Comparison of ENCODE assay signal across 22 mouse cellular contexts in the genomic region with DNA sequence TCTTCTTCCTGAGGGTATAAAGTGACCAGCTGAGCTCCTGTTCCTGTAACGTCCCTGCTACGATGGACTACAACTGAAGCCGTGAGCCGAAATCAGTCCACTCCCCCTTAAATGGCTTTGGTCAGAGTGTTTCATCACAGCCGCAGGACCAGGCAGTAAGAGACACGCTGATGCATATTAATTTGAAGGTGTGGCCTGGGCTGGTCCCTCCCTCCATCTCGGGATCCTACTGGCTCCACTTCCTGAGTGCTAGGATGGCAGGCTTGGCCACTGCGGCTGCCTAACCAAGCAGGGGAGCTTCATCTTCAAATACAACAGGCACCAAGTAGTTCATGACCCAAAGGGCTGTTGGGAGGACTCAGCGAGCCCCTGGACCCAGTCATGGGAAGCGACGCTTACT.
DNase-seq lines count a peak whose midpoint lies in the region; ATAC-seq and TF ChIP-seq lines count a peak whose summit lies in the region.
"Had no signal": no experiment of that assay in that cellular context is flagged by ENCODE, and none has a peak within 500 bp of the region (broad histone marks: within the 10 kb centered on the region; RNA-seq: fewer than 3 reads in every experiment).

No protein-coding gene starts in this region.

- H3K4me1 ChIP-seq in forebrain, embryonic 13.5 days, result peaks cover 3% of the 10 kb centered on the region; the same call in 1 of the 2 replicates
- H3K4me1 ChIP-seq in forebrain, postnatal 0 days (ENCODE audit: insufficient read depth), result no peaks in the 10 kb centered on the region
- H3K4me1 ChIP-seq in lung, embryonic 14.5 days (ENCODE audit: insufficient read depth), result no peaks in the 10 kb centered on the region
- H3K4me1 ChIP-seq in limb, embryonic 10.5 days, result peaks cover 11% of the 10 kb centered on the region; the same call in 1 of the 2 replicates
- no peaks in the 10 kb centered on the region for H3K4me1 ChIP-seq in stomach, postnatal 0 days (replicated peaks; ENCODE audit: control insufficient read depth, insufficient read depth)
- H3K4me1 ChIP-seq: intestine, embryonic 15.5 days; limb, embryonic 15.5 days had no signal

- no peak for DNase-seq in forebrain, postnatal 0 days
- peak; percentile 16 for DNase-seq in lung, embryonic 14.5 days
- no peak for DNase-seq in lung, postnatal 10 days
- peak; percentile 16 for DNase-seq in Muller cell, postnatal 12 days (ENCODE audit: inconsistent ontology term)
- no peak for DNase-seq in limb, embryonic 10.5 days (ENCODE audit: low spot score)
- DNase-seq in stomach, postnatal 0 days (ENCODE audit: low spot score), result no peak
- DNase-seq: adrenal gland, adult 8-10 months; cerebellum, adult 9-11 months; heart, adult 11 months; heart, postnatal 14 days; lung, adult 18-20 months; right cerebral cortex, postnatal 4 days; thymus, adult 18-20 months had no signal

- WGBS in forebrain, embryonic 13.5 days, result 40% methylated on average over 11 of the region's 11 CpGs
- WGBS in forebrain, postnatal 0 days, result 43% methylated on average over 11 of the region's 11 CpGs
- WGBS in lung, embryonic 14.5 days, result 36% methylated on average over 11 of the region's 11 CpGs
- 43% methylated on average over 11 of the region's 11 CpGs for WGBS in limb, embryonic 10.5 days
- 36% methylated on average over 11 of the region's 11 CpGs for WGBS in stomach, postnatal 0 days

- H3K27ac ChIP-seq in forebrain, embryonic 13.5 days, result no peak overlapping the region
- no peak overlapping the region for H3K27ac ChIP-seq in forebrain, postnatal 0 days (ENCODE audit: low read depth, low read length)
- H3K27ac ChIP-seq in lung, embryonic 14.5 days (ENCODE audit: low read depth), result no peak overlapping the region
- no peak overlapping the region for H3K27ac ChIP-seq in limb, embryonic 10.5 days
- no peak overlapping the region for H3K27ac ChIP-seq in stomach, postnatal 0 days (replicated peaks)
- H3K27ac ChIP-seq: embryonic facial prominence, embryonic 13.5 days; intestine, embryonic 15.5 days; kidney, postnatal 0 days; limb, embryonic 15.5 days; macrophage had no signal

- H3K4me3 ChIP-seq in forebrain, embryonic 13.5 days, result no peak overlapping the region
- H3K4me3 ChIP-seq in forebrain, postnatal 0 days (ENCODE audit: low read depth, low read length), result no peak overlapping the region
- no peak overlapping the region for H3K4me3 ChIP-seq in lung, embryonic 14.5 days (ENCODE audit: low read depth, low read length)
- peak overlapping the region; percentile 17; the same call in 1 of the 2 replicates for H3K4me3 ChIP-seq in limb, embryonic 10.5 days
- no peak overlapping the region for H3K4me3 ChIP-seq in stomach, postnatal 0 days (ENCODE audit: low read depth, low read length)
- H3K4me3 ChIP-seq: embryonic facial prominence, embryonic 13.5 days; intestine, embryonic 15.5 days; limb, embryonic 15.5 days; myocyte had no signal

- H3K36me3 ChIP-seq in forebrain, embryonic 13.5 days (ENCODE audit: poor library complexity, severe bottlenecking), result no peaks in the 10 kb centered on the region
- no peaks in the 10 kb centered on the region for H3K36me3 ChIP-seq in forebrain, postnatal 0 days (ENCODE audit: insufficient read depth)
- H3K36me3 ChIP-seq in lung, embryonic 14.5 days (ENCODE audit: insufficient read depth), result no peaks in the 10 kb centered on the region
- H3K36me3 ChIP-seq in limb, embryonic 10.5 days, result no peaks in the 10 kb centered on the region
- no peaks in the 10 kb centered on the region for H3K36me3 ChIP-seq in stomach, postnatal 0 days (ENCODE audit: control insufficient read depth, insufficient read depth, low read length)
- H3K36me3 ChIP-seq: embryonic facial prominence, embryonic 13.5 days; intestine, embryonic 15.5 days; limb, embryonic 15.5 days had no signal

- 0 out of 2 replicates have a peak overlapping the region, but pooled peaks have one; percentile 10 for H3K4me2 ChIP-seq in forebrain, embryonic 13.5 days
- no peak overlapping the region for H3K4me2 ChIP-seq in forebrain, postnatal 0 days (ENCODE audit: low read depth)
- H3K4me2 ChIP-seq in lung, embryonic 14.5 days, result no peak overlapping the region
- H3K4me2 ChIP-seq in stomach, postnatal 0 days (replicated peaks; ENCODE audit: low read depth), result no peak overlapping the region
- H3K4me2 ChIP-seq: intestine, embryonic 15.5 days; limb, embryonic 15.5 days had no signal

- TF ChIP-seq EP300 in stomach, postnatal 0 days (optimal IDR thresholded peaks at IDR 0.05), result no peak

- ATAC-seq in forebrain, embryonic 13.5 days, result no peak
- no peak for ATAC-seq in forebrain, postnatal 0 days
- ATAC-seq in lung, embryonic 14.5 days (ENCODE audit: insufficient read depth), result no peak
- ATAC-seq in erythroid progenitor cell, adult 5-6 weeks (replicated peaks; ENCODE audit: low FRiP score, poor library complexity, severe bottlenecking), result no peak
- ATAC-seq in stomach, postnatal 0 days (ENCODE audit: low FRiP score, low TSS enrichment), result no peak
- ATAC-seq: forebrain, embryonic 14.5 days; intestine, embryonic 15.5 days had no signal

- TF ChIP-seq CTCF in forebrain, postnatal 0 days (IDR thresholded peaks at IDR 0.05; ENCODE audit: low read depth), result no peak
- no peak for TF ChIP-seq CTCF in lung, embryonic 14.5 days (IDR thresholded peaks at IDR 0.05; ENCODE audit: low read depth)
- TF ChIP-seq CTCF in stomach, postnatal 0 days (IDR thresholded peaks at IDR 0.05; ENCODE audit: low read depth), result no peak

- H3K9me3 ChIP-seq in forebrain, embryonic 13.5 days (replicated peaks), result no peaks in the 10 kb centered on the region
- H3K9me3 ChIP-seq in forebrain, postnatal 0 days (ENCODE audit: low read length), result no peaks in the 10 kb centered on the region
- H3K9me3 ChIP-seq in lung, embryonic 14.5 days (ENCODE audit: low read depth, low read length), result no peaks in the 10 kb centered on the region
- no peaks in the 10 kb centered on the region for H3K9me3 ChIP-seq in limb, embryonic 10.5 days (replicated peaks)
- no peaks in the 10 kb centered on the region for H3K9me3 ChIP-seq in stomach, postnatal 0 days (ENCODE audit: control insufficient read depth, low read length)
- H3K9me3 ChIP-seq: embryonic facial prominence, embryonic 13.5 days; intestine, embryonic 15.5 days; limb, embryonic 15.5 days had no signal

- H3K27me3 ChIP-seq in forebrain, embryonic 13.5 days, result peaks cover 7% of the 10 kb centered on the region
- no peaks in the 10 kb centered on the region; the same call in 1 of the 2 replicates for H3K27me3 ChIP-seq in forebrain, postnatal 0 days (ENCODE audit: insufficient read depth, low read length)
- H3K27me3 ChIP-seq in lung, embryonic 14.5 days (ENCODE audit: insufficient read depth, low read length), result no peaks in the 10 kb centered on the region; the same call in 1 of the 2 replicates
- peaks cover 19% of the 10 kb centered on the region for H3K27me3 ChIP-seq in limb, embryonic 10.5 days (ENCODE audit: low read depth, poor library complexity, severe bottlenecking)
- no peaks in the 10 kb centered on the region for H3K27me3 ChIP-seq in stomach, postnatal 0 days (ENCODE audit: control insufficient read depth, insufficient read depth, low read length)
- H3K27me3 ChIP-seq: intestine, embryonic 15.5 days; limb, embryonic 15.5 days had no signal

- H3K9ac ChIP-seq in forebrain, embryonic 13.5 days, result peak overlapping the region; percentile 1; the same call in 1 of the 2 replicates
- no peak overlapping the region for H3K9ac ChIP-seq in forebrain, postnatal 0 days
- H3K9ac ChIP-seq in lung, embryonic 14.5 days, result no peak overlapping the region
- no peak overlapping the region for H3K9ac ChIP-seq in stomach, postnatal 0 days (ENCODE audit: low read length)
- H3K9ac ChIP-seq: embryonic facial prominence, embryonic 13.5 days; intestine, embryonic 15.5 days; limb, embryonic 15.5 days had no signal

Comparison
In these comparisons a context has a peak if more than half of its experiments do, and no peak if none do; other contexts are left out.
1. DNase-seq: peak in lung, embryonic 14.5 days (single experiment) and Muller cell, postnatal 12 days (single experiment); none in forebrain, postnatal 0 days (single experiment), lung, postnatal 10 days (single experiment), limb, embryonic 10.5 days (single experiment) and stomach, postnatal 0 days (single experiment).